Mouse (Mus musculus) ovary, adult 2 months (tissue): ENCODE measurements around the gene Plch1. TPM values are rescaled to one million over a fixed set of nuclear protein-coding genes. Genes with fewer than 3 reads are reported as not detected.

ENCODE experiments used
- polyA plus RNA-seq: library from polyadenylated mRNA; depleted of rRNA; stranded (reverse); fragments of >200 nt; gene quantifications from 2 replicates; pipeline ENCODE4 v1.2.3, GENCODE M21; 2012; rRNA removed

Plch1 gene
- 1.4 and 1.8 TPM in 2 replicates for polyA plus RNA-seq

DNA sequence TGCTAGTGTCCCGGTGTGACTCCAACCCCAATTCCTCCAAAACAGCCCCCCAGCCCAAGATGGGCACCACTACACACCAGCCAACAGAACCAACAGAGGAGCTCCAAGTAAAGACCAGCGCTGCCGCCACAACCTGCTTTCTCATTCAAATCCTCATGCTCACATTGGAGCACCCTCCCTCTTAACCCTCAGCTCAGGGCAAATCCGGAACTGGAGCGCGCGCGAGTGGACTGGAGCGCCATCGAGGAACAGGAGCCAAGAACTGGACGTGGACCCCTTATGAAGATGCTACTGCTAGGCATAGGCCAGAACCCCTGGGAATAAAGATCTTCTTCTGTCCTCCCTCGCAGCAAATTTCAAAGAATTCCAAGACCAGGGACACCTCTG lies at the start of gene Plch1:
TSS of gene Plch1 (minus strand) at position 164 of the 387 bp plus-strand sequence.

DNA sequence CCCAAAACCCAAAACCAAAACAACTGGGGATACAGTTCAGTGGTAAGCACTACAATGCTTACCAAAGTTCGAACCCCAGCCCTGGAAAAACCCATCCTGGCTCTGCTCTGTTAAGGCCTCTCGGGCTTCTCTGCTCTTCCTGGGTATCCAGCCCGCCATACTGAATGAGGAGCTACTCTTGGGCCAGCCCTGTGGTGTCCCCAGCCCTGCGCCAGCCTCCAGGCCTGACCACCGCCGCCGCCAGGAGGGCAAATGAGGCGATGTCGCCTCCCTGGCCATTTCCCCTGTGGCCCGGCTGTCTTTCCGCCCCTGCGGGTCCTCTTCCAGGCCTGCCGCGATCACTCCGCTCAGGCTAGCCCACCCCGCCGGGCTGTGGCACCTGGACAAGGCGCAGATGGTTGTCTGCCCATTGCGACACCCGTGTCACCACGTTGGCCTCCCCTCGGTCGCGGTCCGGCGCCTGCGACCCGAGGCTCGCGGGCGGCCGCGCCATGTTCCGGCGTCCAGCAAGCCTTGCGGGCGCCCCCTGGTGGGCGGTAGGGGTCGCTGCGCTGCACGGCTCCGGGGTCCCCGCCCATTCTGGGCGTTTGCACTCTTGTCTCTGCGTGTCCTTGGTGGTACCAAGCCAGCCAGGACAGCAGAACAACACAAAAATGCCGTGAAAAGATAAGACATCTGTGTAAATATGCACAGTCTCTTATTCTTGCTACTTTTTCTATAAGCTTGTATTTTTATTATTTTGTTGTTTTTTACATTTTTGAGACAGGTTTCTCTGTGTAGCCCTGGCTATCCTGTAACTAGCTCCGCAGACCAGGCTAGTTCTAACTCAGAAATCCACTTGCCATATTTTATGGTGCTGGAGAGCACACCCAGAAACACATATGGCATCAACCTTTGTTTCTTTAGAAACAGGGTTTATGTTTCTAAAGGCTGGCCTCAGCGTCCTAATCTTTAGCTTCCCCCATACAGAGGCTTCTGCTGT lies 29.9 kb upstream of the Plch1 start, which contains the start of gene E130311K13Rik:
TSS of gene E130311K13Rik (minus strand) at position 595 of the 982 bp plus-strand sequence.

Other genes starting within 250 kb of the Plch1 start
- 5.4 and 11.0 TPM in 2 replicates for gene E130311K13Rik, start 30.0 kb upstream of the Plch1 start, polyA plus RNA-seq
- 22.8 and 24.8 TPM in 2 replicates for gene Slc33a1, start 65.3 kb upstream of the Plch1 start, polyA plus RNA-seq
- gene Gmps, start 76.6 kb upstream of the Plch1 start, polyA plus RNA-seq: 2.9 and 3.6 TPM in 2 replicates
- gene Vmn2r1, start 182.1 kb upstream of the Plch1 start, polyA plus RNA-seq: 0.02 and 0.06 TPM in 2 replicates
- not detected in 2 replicates for gene Vmn2r2, start 242.5 kb upstream of the Plch1 start, polyA plus RNA-seq